In genomic region chr2:132039894-132040293, GRCm38 (mm10) we compare ENCODE assay signal across 17 mouse cellular contexts. TPM values are rescaled to one million over a fixed set of nuclear protein-coding genes. Genes with fewer than 3 reads are reported as not detected.
A peak's percentile ranks its signal among the peaks of the same experiment; 100 is the strongest.
DNase-seq lines count a peak whose midpoint lies in the region; ATAC-seq and TF ChIP-seq lines count a peak whose summit lies in the region.
"Had no signal": no experiment of that assay in that cellular context is flagged by ENCODE, and none has a peak within 500 bp of the region (broad histone marks: within the 10 kb centered on the region; RNA-seq: fewer than 3 reads in every experiment).

No protein-coding gene starts in this region.

- no peak for TF ChIP-seq CTCF in lung, postnatal 0 days (IDR thresholded peaks at IDR 0.05)

- no peak overlapping the region for H3K4me3 ChIP-seq in lung, postnatal 0 days (ENCODE audit: low read depth, low read length)
- H3K4me3 ChIP-seq: embryonic facial prominence, embryonic 12.5 days; heart, embryonic 13.5 days; intestine, embryonic 15.5 days had no signal

- DNase-seq in 416B (ENCODE audit: low read depth), result peak; percentile 42
- DNase-seq in B cell, adult 2 months, result peak; percentile 67 to 70
- peak; percentile 36 for DNase-seq in brain, adult 2 months (ENCODE audit: low read depth, low spot score)
- no peak for DNase-seq in left cerebral cortex, adult 11 months (ENCODE audit: low spot score)
- no peak for DNase-seq in lung, postnatal 0 days (ENCODE audit: low spot score)
- DNase-seq in cerebellum, adult 9-11 months, result no peak
- DNase-seq: adrenal gland, postnatal 25 days; cerebellum, postnatal 25 days; kidney, postnatal 25 days; lung, adult 2 months; right cerebral cortex, postnatal 4 days had no signal

- no peaks in the 10 kb centered on the region for H3K9me3 ChIP-seq in lung, postnatal 0 days (ENCODE audit: low read length)
- H3K9me3 ChIP-seq: embryonic facial prominence, embryonic 12.5 days; G1E; heart, embryonic 13.5 days; intestine, embryonic 15.5 days had no signal

- ATAC-seq in monocyte, adult 5-6 weeks (replicated peaks; ENCODE audit: insufficient number of reproducible peaks, low FRiP score, low TSS enrichment, poor library complexity, severe bottlenecking), result peak; percentile 49
- no peak for ATAC-seq in lung, postnatal 0 days
- ATAC-seq: intestine, embryonic 15.5 days had no signal

- no peaks in the 10 kb centered on the region for H3K4me1 ChIP-seq in lung, postnatal 0 days (ENCODE audit: insufficient read depth, low read depth, low read length)

- H3K27ac ChIP-seq in lung, postnatal 0 days (ENCODE audit: low read length), result no peak overlapping the region
- H3K27ac ChIP-seq: embryonic facial prominence, embryonic 12.5 days; heart, embryonic 13.5 days; intestine, embryonic 15.5 days; stomach, postnatal 0 days had no signal

- no peak overlapping the region for H3K9ac ChIP-seq in lung, postnatal 0 days (replicated peaks; ENCODE audit: low read depth)
- H3K9ac ChIP-seq: embryonic facial prominence, embryonic 12.5 days; heart, embryonic 13.5 days; intestine, embryonic 15.5 days had no signal

- H3K27me3 ChIP-seq in lung, postnatal 0 days (replicated peaks; ENCODE audit: insufficient read depth, low read length), result no peaks in the 10 kb centered on the region
- H3K27me3 ChIP-seq: embryonic facial prominence, embryonic 12.5 days; heart, embryonic 13.5 days; intestine, embryonic 15.5 days had no signal

- H3K36me3 ChIP-seq in lung, postnatal 0 days (ENCODE audit: insufficient read depth, low read length), result no peaks in the 10 kb centered on the region
- H3K36me3 ChIP-seq: embryonic facial prominence, embryonic 12.5 days; G1E; heart, embryonic 13.5 days; intestine, embryonic 15.5 days had no signal

- no peak overlapping the region for H3K4me2 ChIP-seq in lung, postnatal 0 days (replicated peaks; ENCODE audit: low read depth, low read length)
- H3K4me2 ChIP-seq: embryonic facial prominence, embryonic 12.5 days; heart, embryonic 13.5 days; intestine, embryonic 15.5 days had no signal

- no peak for TF ChIP-seq EP300 in lung, postnatal 0 days (IDR thresholded peaks at IDR 0.05)

- 47% methylated on average over 7 of the region's 7 CpGs for WGBS in lung, postnatal 0 days

RNA-seq across cellular contexts. Expression of gene Rassf2, which starts 9.8 kb away (rescaled TPM):
- total RNA-seq in monocyte, adult 5-6 weeks (2017), result 33.5 to 63.6 TPM (median 45.1 TPM) in 3 replicates
- polyA plus RNA-seq in lung, postnatal 0 days (2015; fragmentation: Nextera tagmentation; extraction: Ambion mirVana), result 10.0 and 15.2 TPM in 2 replicates

Comparison
In these comparisons a context has a peak if more than half of its experiments do, and no peak if none do; other contexts are left out.
1. DNase-seq: peak in 416B (single experiment), B cell, adult 2 months (2 of 2) and brain, adult 2 months (single experiment); none in left cerebral cortex, adult 11 months (single experiment), lung, postnatal 0 days (single experiment) and cerebellum, adult 9-11 months (single experiment).